Mouse (Mus musculus): ENCODE data around the gene Abcc1.

- TF ChIP-seq CTCF (IDR thresholded peaks at IDR 0.05; ENCODE audit: low read depth, low read length) (no peak), POLR2A (IDR thresholded peaks at IDR 0.05; ENCODE audit: extremely low read depth, insufficient read depth, low read length) (no peak)
Measured at GRCm38 (mm10) chr16:14361362-14362098, at the start of gene Abcc1.

Data from liver, adult 2 months (tissue).